Mouse (Mus musculus) E14TG2a.4 (cell line): Measurements from ENCODE around the gene Nhlrc2.

ENCODE experiments used
- CTCF ChIP-seq: conservative IDR thresholded peaks from 2 replicates; pipeline ENCODE4 v1.5.1; 2014; ENCODE audit warnings: low read length
- NANOG ChIP-seq: IDR thresholded peaks from 2 replicates; pipeline ENCODE4 v1.6.1; 2014; ENCODE audit warnings: borderline replicate concordance, low read length, mixed read lengths
- POU5F1 ChIP-seq: IDR thresholded peaks from 2 replicates; pipeline ENCODE4 v1.6.1; 2014; ENCODE audit warnings: low read length, borderline replicate concordance

GRCm38 (mm10) chr19:56544681-56545388, 3.2 kb upstream of the Nhlrc2 start:
- TF ChIP-seq CTCF (no peak), POU5F1 (no peak), NANOG (no peak)
